Mouse (Mus musculus): ENCODE data around the gene Slc38a2. TPM values are rescaled to one million over a fixed set of nuclear protein-coding genes. Genes with fewer than 3 reads are reported as not detected.

Gene Slc38a2
- total RNA-seq, 1 experiment from 2014 or later = 139 TPM

DNA sequence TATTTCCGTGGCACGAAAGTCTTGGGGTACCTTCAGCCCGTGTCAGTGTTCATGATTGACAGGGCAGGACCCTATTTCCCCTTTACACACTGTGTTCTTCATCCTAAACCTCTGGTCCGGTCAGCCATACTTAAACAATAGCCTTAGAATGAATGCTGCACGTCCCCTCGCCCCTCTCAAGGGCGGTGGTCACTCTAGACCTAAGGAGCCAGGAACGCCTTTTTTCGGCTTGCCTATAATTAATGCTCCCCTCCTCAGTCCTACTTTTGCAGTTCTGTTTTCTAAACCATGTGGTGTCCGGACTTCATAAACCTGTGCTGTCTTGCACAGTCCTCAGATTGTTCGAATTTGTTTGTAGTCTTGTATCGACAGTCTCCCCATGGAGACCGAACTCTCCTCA, 1.2 kb upstream of the Slc38a2 start:
- no peak for ATAC-seq (ENCODE audit: extremely low read depth, insufficient number of reproducible peaks, low FRiP score, poor library complexity, severe bottlenecking)

DNA sequence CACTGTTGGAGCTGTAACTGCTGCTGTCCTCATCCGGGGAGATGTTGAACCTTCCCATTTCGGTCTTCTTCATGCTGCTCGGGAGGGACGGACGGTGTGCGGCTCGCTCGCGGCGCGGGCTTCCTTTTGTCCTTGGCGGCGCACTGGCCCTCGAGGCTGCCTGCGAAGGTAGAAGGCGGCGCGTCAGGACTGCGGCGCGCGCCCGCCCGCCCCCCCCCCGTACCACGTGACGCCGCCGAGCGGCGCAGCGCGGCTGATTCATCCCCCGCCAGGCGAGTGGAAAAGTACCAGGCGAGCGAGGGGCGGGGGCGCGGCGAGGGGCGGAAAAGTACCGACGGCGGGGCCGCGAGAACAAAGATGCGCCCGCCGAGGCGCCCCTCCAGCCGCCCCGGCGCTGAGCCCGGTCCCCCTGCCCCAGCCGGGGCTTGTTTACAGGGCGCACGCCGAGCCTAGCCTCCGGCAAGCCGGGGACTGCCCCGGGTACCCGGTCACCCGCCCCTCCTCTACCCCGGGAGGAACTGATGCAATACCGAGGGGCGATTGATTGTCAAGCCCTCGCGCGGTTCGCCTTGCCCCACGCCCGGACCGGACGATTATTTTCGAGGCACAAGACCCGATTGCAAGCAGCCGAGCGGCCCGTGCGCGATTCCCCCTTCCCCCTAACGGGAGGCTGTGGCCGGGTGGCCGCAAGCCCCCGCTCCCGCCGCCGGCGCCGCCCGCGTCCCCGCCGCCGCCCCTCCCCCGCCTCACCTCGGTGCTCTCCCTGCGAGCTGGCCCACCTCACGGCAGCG, 677 bp downstream of the Slc38a2 start:
- ATAC-seq (ENCODE audit: extremely low read depth, insufficient number of reproducible peaks, low FRiP score, poor library complexity, severe bottlenecking) = peak; percentile 30

DNA sequence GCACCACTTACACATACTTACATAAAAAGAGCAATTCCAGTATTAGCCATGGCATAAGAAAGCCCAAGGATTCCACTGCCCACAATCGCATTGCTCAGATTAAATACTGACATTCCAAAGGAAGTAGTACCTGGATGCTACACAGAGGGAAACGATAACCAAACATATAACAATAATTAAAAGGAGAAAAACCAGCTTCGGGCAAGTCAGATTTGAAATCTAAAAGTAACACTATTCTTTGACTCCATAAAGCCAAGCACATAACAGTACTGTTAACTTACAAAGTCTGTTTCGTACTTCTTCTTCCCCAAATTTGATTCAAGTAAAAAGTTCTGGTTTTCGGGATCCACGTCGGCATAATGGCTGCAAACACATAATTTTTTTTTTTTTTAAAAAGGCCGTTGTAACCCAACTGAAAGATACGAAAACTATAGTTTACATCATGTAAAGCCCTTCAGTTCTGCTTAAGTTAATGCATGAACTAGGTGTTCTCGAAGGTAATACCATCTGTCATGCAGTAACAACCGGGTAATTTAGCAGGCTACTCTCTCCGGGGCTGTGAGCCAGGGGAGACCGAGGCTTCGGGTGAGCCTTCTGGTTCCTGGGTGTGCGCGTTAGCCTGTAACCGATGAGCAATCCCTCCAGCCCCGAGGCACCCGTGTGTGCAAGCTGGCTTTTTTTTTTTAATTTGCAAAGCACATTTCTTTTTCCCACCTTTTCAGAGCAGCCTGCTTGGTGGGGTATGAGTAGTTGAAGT, 1.5 kb downstream of the Slc38a2 start:
- no peak for ATAC-seq (ENCODE audit: extremely low read depth, insufficient number of reproducible peaks, low FRiP score, poor library complexity, severe bottlenecking)

DNA sequence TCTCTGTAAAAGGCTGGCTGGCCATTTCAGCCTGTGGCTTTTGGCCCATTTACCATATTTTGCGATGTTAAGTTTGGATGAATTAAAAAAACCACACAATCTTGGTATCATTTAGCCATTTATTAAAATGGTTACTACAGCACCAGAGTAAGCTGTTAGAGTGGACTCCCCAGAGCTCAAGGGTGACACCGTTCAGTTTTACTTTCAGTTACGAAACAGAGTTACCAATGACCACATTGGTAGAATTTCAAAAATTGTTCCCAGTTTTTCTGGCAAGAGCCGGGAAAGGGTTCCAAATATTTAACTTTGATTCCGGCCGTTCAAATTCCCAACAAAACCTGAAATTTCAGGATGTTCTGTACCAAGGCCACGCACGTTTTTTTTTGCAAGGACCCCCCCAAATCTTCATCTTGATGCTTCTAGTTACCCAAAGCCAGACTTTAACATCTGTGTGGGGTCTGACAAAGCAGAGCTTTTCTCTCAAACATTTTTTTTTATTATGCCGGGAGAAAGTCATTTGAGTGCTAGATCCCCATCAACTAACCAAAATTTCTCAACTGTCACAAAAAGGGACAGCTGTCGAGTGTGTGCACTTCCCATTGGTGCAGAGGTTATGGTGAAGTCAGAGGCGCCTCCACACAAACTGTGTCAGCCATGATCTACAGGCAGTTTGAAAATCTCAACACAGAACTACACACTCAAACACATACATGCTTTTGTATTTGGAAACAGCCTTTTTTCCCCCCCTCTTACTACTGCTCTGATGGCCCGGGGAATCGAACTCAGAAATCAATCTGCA, 2.8 kb downstream of the Slc38a2 start:
- ATAC-seq (ENCODE audit: extremely low read depth, insufficient number of reproducible peaks, low FRiP score, poor library complexity, severe bottlenecking) = no peak

DNA sequence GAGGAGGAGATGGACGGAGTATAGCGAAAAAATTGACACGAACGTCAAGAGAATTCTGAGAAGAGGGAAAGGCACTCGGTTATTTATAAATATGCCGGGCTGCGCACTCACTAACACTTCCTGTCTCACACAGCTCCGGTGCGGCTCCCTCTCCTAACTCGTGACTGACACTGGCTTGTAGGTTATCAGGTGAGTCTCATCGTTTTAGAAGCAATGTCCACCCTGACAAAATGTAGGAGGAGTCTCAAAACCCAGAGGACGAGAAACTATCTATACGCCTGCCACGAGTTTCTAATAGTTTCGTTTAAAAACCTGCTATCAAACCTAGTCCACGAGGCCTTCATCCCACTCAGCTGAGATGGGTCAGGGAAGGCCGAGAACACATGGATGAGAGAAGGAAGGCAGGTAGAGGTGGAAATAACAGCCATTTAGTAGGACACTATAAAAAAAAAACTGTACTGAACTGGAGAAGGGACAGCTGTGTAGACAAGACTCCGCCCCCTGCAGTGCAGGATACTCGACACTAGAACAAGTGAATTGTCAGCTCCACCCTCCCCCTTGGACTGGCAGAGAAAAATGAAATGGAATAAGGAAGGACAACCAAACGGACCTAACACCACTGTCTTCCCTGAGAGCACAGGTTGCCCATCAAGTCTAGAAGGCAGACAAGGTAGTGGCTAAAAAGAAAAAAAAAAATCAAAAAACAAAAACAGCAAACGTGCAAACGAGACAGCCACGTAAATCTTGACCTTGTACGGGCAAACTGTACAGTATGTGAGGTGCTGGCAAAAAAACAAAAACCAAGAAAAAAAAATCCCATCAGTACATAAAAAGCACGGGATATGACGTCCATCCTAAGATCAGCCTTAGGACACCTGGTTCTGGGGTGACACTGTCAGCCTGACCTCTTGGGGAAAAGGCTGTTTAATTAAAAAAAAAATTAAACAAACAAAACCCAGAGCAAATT, 3.8 kb downstream of the Slc38a2 start:
- no peak for ATAC-seq (ENCODE audit: extremely low read depth, insufficient number of reproducible peaks, low FRiP score, poor library complexity, severe bottlenecking)

DNA sequence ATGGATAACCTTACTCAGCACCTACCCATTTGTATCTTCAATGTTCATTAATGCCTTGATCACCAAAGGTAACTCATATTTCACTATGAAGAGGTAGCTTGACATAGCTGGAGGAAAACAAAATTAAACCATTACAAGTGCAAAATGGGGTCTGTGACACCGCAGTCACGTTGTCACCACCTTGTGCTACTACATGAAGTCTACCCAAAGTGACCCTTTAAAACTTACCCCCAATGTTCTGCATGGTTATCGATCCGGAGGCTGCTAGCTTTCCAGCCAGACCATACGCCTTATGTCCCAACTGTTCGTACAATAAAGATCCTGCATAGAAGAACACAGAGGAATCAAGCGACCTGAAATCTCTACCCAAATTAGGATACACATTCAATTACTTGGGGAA, 4.5 kb downstream of the Slc38a2 start:
- no peak for ATAC-seq (ENCODE audit: extremely low read depth, insufficient number of reproducible peaks, low FRiP score, poor library complexity, severe bottlenecking)

DNA sequence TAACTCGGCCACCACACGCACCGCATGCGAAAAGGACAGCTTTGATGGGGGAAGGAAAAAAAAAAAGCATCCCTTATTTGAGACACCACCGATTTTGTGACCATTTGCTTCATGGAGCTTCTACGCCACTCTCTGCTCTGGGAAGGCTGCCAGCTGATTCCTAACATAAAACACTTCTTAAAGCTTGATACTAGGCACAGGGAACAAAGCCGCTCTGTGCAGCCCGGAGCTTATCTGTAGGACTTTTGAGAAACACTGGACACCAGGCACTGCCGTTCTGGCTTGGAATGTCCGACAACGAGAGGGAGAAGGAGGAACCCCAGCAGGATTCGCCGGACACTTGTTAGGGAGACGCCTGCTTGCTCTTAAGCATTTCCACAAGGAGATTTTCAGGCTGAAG, 5.8 kb downstream of the Slc38a2 start:
- no peak for ATAC-seq (ENCODE audit: extremely low read depth, insufficient number of reproducible peaks, low FRiP score, poor library complexity, severe bottlenecking)

DNA sequence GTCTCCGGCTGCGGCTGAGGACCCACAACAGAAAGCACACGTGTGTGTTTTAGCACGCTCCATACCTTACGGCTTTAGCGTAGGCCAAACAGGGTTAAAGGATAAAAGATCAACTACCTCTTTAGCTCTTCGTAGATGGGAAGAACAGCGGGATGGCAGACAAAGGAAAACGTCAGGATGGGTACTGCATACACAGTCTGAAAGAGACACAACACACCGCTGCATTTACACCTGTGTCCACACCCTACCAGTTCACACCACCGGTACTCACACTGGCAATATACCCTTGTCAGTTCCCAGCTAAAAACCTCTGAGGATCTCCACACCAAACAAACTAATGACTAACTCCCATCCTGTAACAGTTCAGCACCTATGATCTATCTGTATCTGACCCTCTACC, 7.1 kb downstream of the Slc38a2 start:
- ATAC-seq (ENCODE audit: extremely low read depth, insufficient number of reproducible peaks, low FRiP score, poor library complexity, severe bottlenecking) = no peak

DNA sequence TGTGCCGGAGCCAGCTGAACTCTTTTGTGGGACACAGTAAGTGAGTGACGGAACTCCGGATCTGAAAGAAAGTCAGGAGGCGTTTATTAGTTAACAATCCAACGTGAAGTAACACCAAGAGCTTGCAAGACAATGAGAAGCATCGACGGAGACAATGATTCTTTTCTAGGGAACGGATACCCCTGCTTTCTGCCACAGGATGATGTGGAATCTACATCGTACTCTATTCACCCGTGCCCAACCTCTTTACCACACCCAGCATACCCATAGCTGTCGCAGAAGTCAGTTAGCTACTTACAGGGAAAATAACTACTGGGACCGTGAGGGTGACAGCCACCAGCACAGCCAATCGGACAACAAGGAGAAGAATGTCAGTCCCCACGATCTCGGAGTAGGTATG, 8.1 kb downstream of the Slc38a2 start:
- ATAC-seq (ENCODE audit: extremely low read depth, insufficient number of reproducible peaks, low FRiP score, poor library complexity, severe bottlenecking) = no peak

DNA sequence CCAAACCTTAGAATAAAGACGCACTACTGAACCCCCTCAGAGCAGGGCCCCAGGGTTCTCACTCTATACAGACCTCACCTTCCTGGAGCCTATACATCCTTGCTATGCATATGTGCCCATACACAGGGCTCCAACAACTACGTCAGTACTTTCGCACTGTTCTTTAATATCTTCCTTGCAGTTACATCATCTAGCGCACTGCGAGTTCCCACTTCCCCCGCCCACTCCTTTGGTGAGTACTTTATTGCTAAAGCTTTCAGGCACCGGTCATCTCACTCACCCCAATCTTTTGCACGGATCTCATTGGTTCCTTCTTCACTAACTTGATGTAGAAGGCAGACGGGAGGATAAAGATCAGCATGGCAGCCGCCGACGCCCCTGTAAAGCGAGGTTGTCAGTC, 8.7 kb downstream of the Slc38a2 start:
- no peak for ATAC-seq (ENCODE audit: extremely low read depth, insufficient number of reproducible peaks, low FRiP score, poor library complexity, severe bottlenecking)

DNA sequence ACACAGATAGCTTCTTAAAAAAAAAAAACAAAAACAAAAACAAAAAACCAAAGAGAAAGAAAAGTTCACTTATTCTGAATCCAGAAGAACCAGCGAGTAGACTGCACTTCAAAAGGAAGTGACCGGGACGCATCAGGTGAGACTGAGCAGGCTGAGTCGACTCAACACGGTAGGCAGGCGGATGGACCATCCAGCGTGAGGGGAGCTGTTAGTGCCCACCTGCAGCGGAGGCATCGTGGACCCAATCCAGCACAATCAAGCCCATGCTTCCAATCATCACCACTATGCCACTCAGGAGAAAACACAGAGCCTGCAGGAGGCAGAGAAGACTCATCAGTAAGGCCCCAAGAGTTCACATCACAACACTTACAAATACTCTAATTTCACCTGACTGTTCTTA, 9.6 kb downstream of the Slc38a2 start:
- no peak for ATAC-seq (ENCODE audit: extremely low read depth, insufficient number of reproducible peaks, low FRiP score, poor library complexity, severe bottlenecking)

DNA sequence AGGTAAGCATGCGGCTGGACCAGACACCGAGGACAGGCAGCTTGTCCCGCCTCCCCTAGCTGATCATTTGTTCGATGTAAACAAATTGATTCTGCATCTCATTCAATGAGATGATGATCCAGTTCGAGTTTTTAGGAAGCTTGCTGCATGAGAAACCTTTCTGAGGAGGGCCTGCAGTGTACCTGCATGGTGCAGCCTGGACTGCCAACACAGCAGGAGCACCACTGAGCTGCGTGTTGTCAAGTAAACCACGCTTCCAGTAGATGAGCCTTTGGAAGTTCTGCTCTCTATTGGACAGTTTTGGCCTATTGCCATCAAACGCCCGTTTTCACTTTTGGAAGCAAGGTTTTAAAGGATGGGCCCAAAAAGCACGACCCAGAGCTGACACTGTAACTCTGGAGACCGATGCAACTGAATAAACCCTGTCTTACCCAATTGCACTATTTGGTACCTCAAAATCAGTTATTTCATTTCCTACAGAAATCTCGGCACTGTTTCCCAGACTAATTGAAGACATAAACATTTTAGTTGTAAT, 10.7 kb downstream of the Slc38a2 start:
- ATAC-seq (ENCODE audit: extremely low read depth, insufficient number of reproducible peaks, low FRiP score, poor library complexity, severe bottlenecking) = no peak

DNA sequence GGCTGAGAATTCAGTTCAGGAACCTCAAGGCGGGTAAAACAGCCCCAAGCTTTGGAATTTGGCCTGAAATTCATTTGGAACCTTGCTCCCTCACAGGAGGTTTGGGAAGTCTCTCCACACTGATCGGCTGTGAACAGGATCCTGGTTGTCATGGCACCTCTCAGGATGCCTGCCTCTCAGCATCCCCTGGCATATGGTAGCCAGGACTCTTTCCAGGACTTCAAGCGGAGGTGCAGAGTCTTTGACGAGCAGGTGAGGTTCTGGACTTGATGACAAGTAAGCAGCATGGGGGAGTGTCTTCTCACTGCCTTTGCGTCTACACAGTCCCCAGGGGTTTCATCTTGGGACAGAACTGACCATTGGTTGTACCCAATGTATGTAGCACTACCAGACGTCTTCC, 11.5 kb downstream of the Slc38a2 start:
- ATAC-seq (ENCODE audit: extremely low read depth, insufficient number of reproducible peaks, low FRiP score, poor library complexity, severe bottlenecking) = no peak

DNA sequence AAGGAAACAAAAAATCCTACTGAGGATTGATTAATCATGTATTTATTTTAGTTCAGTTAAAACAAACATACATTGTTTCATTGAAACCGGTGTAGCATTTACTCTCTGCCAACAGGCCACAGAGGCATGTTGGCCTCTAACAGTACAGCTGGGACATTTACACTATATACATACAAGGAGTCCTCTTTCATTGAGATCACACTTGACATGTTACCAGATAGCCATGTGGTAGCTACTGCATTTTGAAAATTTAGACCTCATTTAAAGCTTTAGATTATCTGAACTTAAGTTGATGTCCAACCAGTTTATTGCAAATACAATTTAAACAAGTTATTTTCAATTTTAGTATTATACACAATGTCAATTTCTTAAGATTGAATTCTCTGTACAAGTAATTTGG, 12.2 kb downstream of the Slc38a2 start:
- ATAC-seq (ENCODE audit: extremely low read depth, insufficient number of reproducible peaks, low FRiP score, poor library complexity, severe bottlenecking) = no peak

DNA sequence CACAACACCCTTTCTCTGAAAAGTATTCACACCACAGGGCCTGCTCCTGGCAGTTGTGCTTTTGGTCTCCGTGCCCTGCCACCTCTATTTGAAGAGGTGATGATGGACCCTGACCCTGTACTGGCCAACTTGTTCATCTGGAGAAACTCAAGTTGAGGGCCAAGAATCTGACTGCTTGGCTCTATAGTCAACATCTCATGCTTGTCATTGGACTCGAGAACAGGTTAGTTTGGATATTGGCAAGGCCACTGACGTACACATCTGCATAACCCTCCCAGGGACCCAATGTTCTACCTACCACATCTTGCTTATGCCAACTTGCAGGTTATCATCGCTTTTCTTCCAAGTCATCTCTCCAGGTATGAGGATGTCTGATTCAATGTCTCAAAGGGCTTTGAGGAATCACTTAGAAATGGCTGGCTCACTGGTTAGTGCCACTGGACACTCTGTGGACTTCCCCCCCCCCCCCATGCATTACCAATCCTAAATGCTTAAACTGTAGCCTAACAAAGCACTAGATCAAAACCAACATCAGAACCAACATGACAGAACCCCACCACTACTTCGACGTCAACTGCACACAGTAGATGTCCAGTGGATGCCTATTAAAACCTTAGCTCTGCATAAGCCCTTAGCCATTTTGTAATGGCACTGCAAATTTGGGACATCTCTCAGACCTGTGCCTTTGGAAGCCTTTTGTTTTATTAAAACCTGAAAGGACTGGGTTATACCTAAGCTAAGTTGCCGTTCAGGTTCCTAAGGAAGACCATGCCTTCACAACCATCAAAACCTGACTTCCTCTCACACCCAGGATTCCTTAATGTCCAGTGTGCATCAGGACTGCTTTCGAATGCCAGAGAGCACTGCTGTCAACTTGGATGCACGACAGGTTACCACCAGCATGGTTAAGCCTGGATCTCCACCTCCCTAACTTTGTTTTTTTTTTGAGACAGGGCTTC, 13.1 kb downstream of the Slc38a2 start:
- no peak for ATAC-seq (ENCODE audit: extremely low read depth, insufficient number of reproducible peaks, low FRiP score, poor library complexity, severe bottlenecking)

DNA sequence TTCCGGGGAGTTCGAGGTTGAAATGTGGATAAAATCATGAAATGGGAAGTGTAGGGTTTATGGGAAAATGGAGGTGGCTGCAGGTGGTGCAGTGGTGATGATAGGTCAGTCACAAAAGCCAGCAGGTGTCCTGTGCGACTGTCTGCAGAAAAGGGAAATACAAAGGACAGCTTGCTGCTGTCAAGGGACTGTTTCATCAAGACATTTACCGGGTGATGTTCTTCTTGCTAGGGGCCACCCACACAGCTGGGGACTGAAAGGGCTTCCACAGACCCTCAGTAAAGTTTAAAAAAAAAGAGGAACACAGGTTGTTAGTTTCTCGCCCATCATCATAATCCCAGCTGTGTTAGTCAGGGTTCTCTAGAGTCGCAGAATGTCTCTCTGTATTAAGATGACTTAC, 14.3 kb downstream of the Slc38a2 start:
- ATAC-seq (ENCODE audit: extremely low read depth, insufficient number of reproducible peaks, low FRiP score, poor library complexity, severe bottlenecking) = no peak

DNA sequence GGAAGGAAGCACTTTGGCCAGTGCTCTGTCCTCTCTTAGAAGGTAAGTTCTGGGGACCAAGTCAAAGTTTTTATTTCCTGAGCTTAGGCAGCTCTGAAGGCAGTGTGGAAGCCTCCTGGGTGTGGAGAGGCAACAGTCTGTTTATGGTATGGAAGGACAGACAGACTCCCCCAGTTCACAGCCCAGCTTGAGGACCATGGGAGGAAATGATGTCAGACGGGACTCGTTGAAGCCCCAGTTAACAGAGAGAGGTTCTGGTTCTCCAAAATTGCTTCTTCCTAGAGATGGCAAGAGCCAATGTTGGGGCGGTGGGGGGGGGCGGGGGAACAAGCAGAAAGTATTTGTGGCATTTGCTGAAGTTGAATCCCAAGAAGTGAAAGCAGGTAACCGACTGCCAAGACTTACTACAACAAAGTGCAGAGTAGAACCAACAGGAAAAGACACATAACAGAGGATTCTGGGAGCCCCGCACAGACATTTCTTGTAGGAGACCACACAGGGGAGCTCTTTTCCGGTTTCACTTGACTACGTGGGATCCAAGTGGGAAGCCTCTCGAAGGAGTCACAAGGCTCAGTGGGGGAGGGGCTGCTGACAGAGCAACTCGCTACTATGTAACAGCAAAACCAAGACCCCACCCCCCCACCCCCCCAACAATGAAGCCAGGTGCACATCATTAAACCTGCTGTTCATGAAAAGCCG, 15.2 kb downstream of the Slc38a2 start:
- no peak for ATAC-seq (ENCODE audit: extremely low read depth, insufficient number of reproducible peaks, low FRiP score, poor library complexity, severe bottlenecking)

Data from neutrophil, adult 5-6 weeks (primary cell).